Comparison of ENCODE assay signal across 27 mouse cellular contexts in genomic region chrX:136195193-136195944, GRCm38 (mm10). TPM values are rescaled to one million over a fixed set of nuclear protein-coding genes. Genes with fewer than 3 reads are reported as not detected.
DNase-seq lines count a peak whose midpoint lies in the region; TF ChIP-seq lines count a peak whose summit lies in the region.
"Had no signal": no experiment of that assay in that cellular context is flagged by ENCODE, and none has a peak within 500 bp of the region (broad histone marks: within the 10 kb centered on the region; RNA-seq: fewer than 3 reads in every experiment).

No protein-coding gene starts in this region.

- H3K4me3 ChIP-seq in CH12.LX (replicated peaks in 1 of 3; ENCODE audit: low read depth in 2 of 3, low read length in 2 of 3, poor library complexity in 1 of 3) (no peak overlapping the region), ES-E14 (ENCODE audit: insufficient read depth in 1 of 2, low read depth in 1 of 2, low read length in 2 of 2, poor library complexity in 1 of 2, severe bottlenecking in 1 of 2) (no peak overlapping the region)
- H3K4me3 ChIP-seq: embryonic facial prominence, embryonic 12.5 days; embryonic facial prominence, embryonic 15.5 days; forebrain, embryonic 15.5 days; heart, adult 2 months; heart, embryonic 10.5 days; hindbrain, embryonic 10.5 days; hindbrain, embryonic 13.5 days had no signal

- H3K4me1 ChIP-seq in CH12.LX (ENCODE audit: control insufficient read depth in 1 of 2, insufficient read depth in 2 of 2) (no peaks in the 10 kb centered on the region), ES-E14 (ENCODE audit: control insufficient read depth in 2 of 2, insufficient read depth in 2 of 2, low read length in 2 of 2, poor library complexity in 1 of 2) (no peaks in the 10 kb centered on the region)
- H3K4me1 ChIP-seq: embryonic facial prominence, embryonic 12.5 days; embryonic facial prominence, embryonic 15.5 days; forebrain, embryonic 15.5 days; heart, embryonic 10.5 days; hindbrain, embryonic 10.5 days; hindbrain, embryonic 13.5 days had no signal

- H3K79me2 ChIP-seq in CH12.LX (replicated peaks; ENCODE audit: control insufficient read depth, extremely low read depth, insufficient read depth, poor library complexity, severe bottlenecking): no peaks in the 10 kb centered on the region

- H3K36me3 ChIP-seq in CH12.LX (replicated peaks in 1 of 2; ENCODE audit: control insufficient read depth in 1 of 2, insufficient read depth in 1 of 2, low read length in 1 of 2) (no peaks in the 10 kb centered on the region), ES-E14 (ENCODE audit: control insufficient read depth, insufficient read depth, low read length, poor library complexity, severe bottlenecking) (no peaks in the 10 kb centered on the region)
- H3K36me3 ChIP-seq: embryonic facial prominence, embryonic 12.5 days; embryonic facial prominence, embryonic 15.5 days; forebrain, embryonic 15.5 days; heart, embryonic 10.5 days; hindbrain, embryonic 10.5 days; hindbrain, embryonic 13.5 days had no signal

- no peak for TF ChIP-seq RAD21 in CH12.LX (IDR thresholded peaks at IDR 0.05; ENCODE audit: low read depth, low read length)

- H3K9me3 ChIP-seq in CH12.LX (replicated peaks; ENCODE audit: low read length): no peaks in the 10 kb centered on the region
- no peaks in the 10 kb centered on the region for H3K9me3 ChIP-seq in ES-E14 (ENCODE audit: control insufficient read depth, insufficient read depth, low read depth, low read length)
- H3K9me3 ChIP-seq: embryonic facial prominence, embryonic 12.5 days; embryonic facial prominence, embryonic 15.5 days; forebrain, embryonic 15.5 days; heart, embryonic 10.5 days; hindbrain, embryonic 10.5 days; hindbrain, embryonic 13.5 days had no signal

- intact Hi-C loops in left cerebral cortex, postnatal 10 days (cut with DNase I): no loop called here
- intact Hi-C loops in heart, postnatal 10 days (cut with DNase I): loop anchor here (5.0 kb wide), 1 partner anchor 127 kb away; no protein-coding TSS in a partner anchor

- no peak for TF ChIP-seq POLR2A in CH12.LX (IDR thresholded peaks at IDR 0.05; ENCODE audit: low read depth, low read length)

- DNase-seq in CH12.LX (ENCODE audit: extremely low read depth) (no peak), ES-E14 (ENCODE audit: low read depth, low spot score) (no peak), R1 (ENCODE audit: low read depth, low spot score) (peak; percentile 79)
- DNase-seq in thymus, postnatal 25 days: no peak
- DNase-seq in left cerebral cortex, postnatal 10 days (ENCODE audit: extremely low spot score in 1 of 2, low spot score in 2 of 2): no peak
- no peak for DNase-seq in heart, postnatal 10 days
- DNase-seq: adrenal gland, postnatal 10 days; adrenal gland, postnatal 36 days; cerebellum, adult 18-20 months; cerebellum, adult 9-10 months; cerebellum, postnatal 14 days; gastrocnemius, postnatal 10 days; gastrocnemius, postnatal 36 days; heart, adult 2 months; heart, postnatal 36 days; kidney, adult 18-20 months had no signal

- TF ChIP-seq EP300 in CH12.LX (IDR thresholded peaks at IDR 0.05; ENCODE audit: low read length): no peak

- H3K27ac ChIP-seq in CH12.LX (ENCODE audit: insufficient read depth, low read depth): no peak overlapping the region
- H3K27ac ChIP-seq in ES-E14 (ENCODE audit: insufficient read depth, low read depth, low read length, poor library complexity, severe bottlenecking): no peak overlapping the region
- H3K27ac ChIP-seq: embryonic facial prominence, embryonic 12.5 days; embryonic facial prominence, embryonic 15.5 days; forebrain, embryonic 15.5 days; heart, adult 2 months; heart, embryonic 10.5 days; hindbrain, embryonic 10.5 days; hindbrain, embryonic 13.5 days; hindbrain, postnatal 0 days had no signal

- in situ Hi-C loops in CH12.LX (cut with MboI; ENCODE audit: low pct_ligation_motif_present, low pct_unique_long_range_greater_than_20kb, low sequenced_read_pairs): loop anchor here (25.0 kb wide), 1 partner anchor 117 kb away; no protein-coding TSS in a partner anchor
- in situ Hi-C loops in ES-E14 (cut with MboI; ENCODE audit: low sequenced_read_pairs in 2 of 2, unreplicated experiment in 2 of 2): no loop called here

- dilution Hi-C loops in CH12.LX (cut with MboI; ENCODE audit: extremely low pct_ligation_motif_present, extremely low pct_unique_long_range_greater_than_20kb, low sequenced_read_pairs): no loop called here

- no peaks in the 10 kb centered on the region for H3K27me3 ChIP-seq in CH12.LX (replicated peaks)
- H3K27me3 ChIP-seq: embryonic facial prominence, embryonic 12.5 days; embryonic facial prominence, embryonic 15.5 days; forebrain, embryonic 15.5 days; hindbrain, embryonic 13.5 days had no signal

- H3K4me2 ChIP-seq in CH12.LX (ENCODE audit: insufficient read depth, low read depth, poor library complexity, severe bottlenecking): no peak overlapping the region
- H3K4me2 ChIP-seq: embryonic facial prominence, embryonic 12.5 days; embryonic facial prominence, embryonic 15.5 days; forebrain, embryonic 15.5 days; hindbrain, embryonic 13.5 days had no signal

- H3K9ac ChIP-seq in CH12.LX (ENCODE audit: insufficient read depth, low read depth): no peak overlapping the region
- no peak overlapping the region for H3K9ac ChIP-seq in ES-E14 (ENCODE audit: insufficient read depth, low read depth, low read length, poor library complexity, severe bottlenecking)
- H3K9ac ChIP-seq: embryonic facial prominence, embryonic 12.5 days; embryonic facial prominence, embryonic 15.5 days; forebrain, embryonic 15.5 days; hindbrain, embryonic 13.5 days had no signal

- no peak for TF ChIP-seq CTCF in CH12.LX (conservative IDR thresholded peaks at IDR 0.05 in 1 of 2, IDR thresholded peaks at IDR 0.05 in 1 of 2; ENCODE audit: low read depth in 2 of 2, low read length in 2 of 2)

TF ChIP-seq in CH12.LX, 34 proteins besides CTCF, POLR2A, EP300 and RAD21:
- TF ChIP-seq ELF1 (IDR thresholded peaks at IDR 0.05; ENCODE audit: low read depth, low read length): 0 out of 2 replicates have a peak, but pooled peaks have one; percentile 15
- TF ChIP-seq TBP (conservative IDR thresholded peaks at IDR 0.05; ENCODE audit: low read depth, low read length): peak; percentile 88
- no peak for TF ChIP-seq ZNF384 (IDR thresholded peaks at IDR 0.05; ENCODE audit: low read depth, low read length)
- TF ChIP-seq MAX (IDR thresholded peaks at IDR 0.05; ENCODE audit: low read length): no peak
- no peak for TF ChIP-seq PAX5 (IDR thresholded peaks at IDR 0.05; ENCODE audit: low read length)
- TF ChIP-seq SMC3 (IDR thresholded peaks at IDR 0.05; ENCODE audit: low read depth, low read length): no peak

TF ChIP-seq in ES-E14, 5 proteins besides CTCF, POLR2A, EP300 and RAD21:
- TF ChIP-seq CHD2 (IDR thresholded peaks at IDR 0.05; ENCODE audit: low read depth, low read length) (no peak), HCFC1 (IDR thresholded peaks at IDR 0.05; ENCODE audit: borderline replicate concordance, insufficient read depth, low read length) (no peak), MAFK (IDR thresholded peaks at IDR 0.05; ENCODE audit: insufficient read depth, low read depth, low read length) (0 out of 2 replicates have a peak, but pooled peaks have one; percentile 19)

RNA-seq across cellular contexts. Expression of gene Tceal5, which starts 8.3 kb away (rescaled TPM):
- total RNA-seq in CH12.LX (2012; rRNA removed): 0.30 TPM in 1 of 2 replicates, not detected in the other
- total RNA-seq in CH12.LX (2014; rRNA removed): not detected in 2 replicates
- polyA plus RNA-seq in CH12.LX (2012; ENCODE audit: insufficient read length, low read depth): not detected in 2 replicates
- 1.6 and 6.2 TPM in 2 replicates for total RNA-seq in ES-E14 (2012; rRNA removed)
- total RNA-seq in left cerebral cortex, postnatal 10 days (2021): 100 to 1,000 TPM in 1 of 2 experiments, 10 to 100 TPM in 1; 98.6 to 110 TPM
- 1 to 10 TPM; 5.6 to 6.5 TPM for total RNA-seq in heart, postnatal 10 days (2021)
- total RNA-seq: common myeloid progenitor, adult 5-6 weeks; granulocyte monocyte progenitor cell, adult 5-6 weeks had no signal
- polyA plus RNA-seq: inflammation-experienced regulatory T-cells, adult 6 months had no signal

RNA-seq across cellular contexts. Expression of gene Tceal7, which starts 19.2 kb away (rescaled TPM):
- total RNA-seq in CH12.LX (2012; rRNA removed): not detected in 2 replicates
- not detected in 2 replicates for total RNA-seq in CH12.LX (2014; rRNA removed)
- polyA plus RNA-seq in CH12.LX (2012; ENCODE audit: insufficient read length, low read depth): not detected in 2 replicates
- 1.2 and 2.8 TPM in 2 replicates for total RNA-seq in ES-E14 (2012; rRNA removed)
- total RNA-seq in left cerebral cortex, postnatal 10 days (2021): 1 to 10 TPM; 4.7 to 8.1 TPM
- total RNA-seq in heart, postnatal 10 days (2021): 10 to 100 TPM in 1 of 2 experiments, 1 to 10 TPM in 1; 5.3 to 19.6 TPM
- total RNA-seq: adrenal gland, adult 18-20 months; adrenal gland, postnatal 36 days; common myeloid progenitor, adult 5-6 weeks; granulocyte monocyte progenitor cell, adult 5-6 weeks had no signal
- polyA plus RNA-seq: inflammation-experienced regulatory T-cells, adult 6 months had no signal

RNA-seq across cellular contexts. Expression of gene Bex1, which starts 19.9 kb away (rescaled TPM):
- not detected in 2 replicates for total RNA-seq in CH12.LX (2012; rRNA removed)
- total RNA-seq in CH12.LX (2014; rRNA removed): not detected in 2 replicates
- not detected in 2 replicates for polyA plus RNA-seq in CH12.LX (2012; ENCODE audit: insufficient read length, low read depth)
- 389 and 461 TPM in 2 replicates for total RNA-seq in ES-E14 (2012; rRNA removed)
- total RNA-seq in left cerebral cortex, postnatal 10 days (2021): 100 to 1,000 TPM; 151 to 158 TPM
- 10 to 100 TPM; 30.4 to 36.3 TPM for total RNA-seq in heart, postnatal 10 days (2021)
- polyA plus RNA-seq: inflammation-experienced regulatory T-cells, adult 6 months had no signal

RNA-seq across cellular contexts. Expression of gene Tceal8, which starts 23.2 kb away (rescaled TPM):
- total RNA-seq in CH12.LX (2012; rRNA removed) (5.8 and 7.0 TPM in 2 replicates), CH12.LX (2014; rRNA removed) (0.63 and 0.67 TPM in 2 replicates), ES-E14 (2012; rRNA removed) (35.5 and 76.2 TPM in 2 replicates)
- 1.1 and 1.3 TPM in 2 replicates for polyA plus RNA-seq in CH12.LX (2012; ENCODE audit: insufficient read length, low read depth)
- 10 to 100 TPM; 36.7 to 51.6 TPM for total RNA-seq in left cerebral cortex, postnatal 10 days (2021)
- total RNA-seq in heart, postnatal 10 days (2021): 10 to 100 TPM; 57.8 to 61.6 TPM

RNA-seq across cellular contexts. Expression of gene Tceal9, which starts 49.5 kb away (rescaled TPM):
- total RNA-seq in CH12.LX (2012; rRNA removed) (79.9 and 80.4 TPM in 2 replicates), CH12.LX (2014; rRNA removed) (197 and 242 TPM in 2 replicates), ES-E14 (2012; rRNA removed) (121 and 243 TPM in 2 replicates)
- polyA plus RNA-seq in CH12.LX (2012; ENCODE audit: insufficient read length, low read depth): 147 and 148 TPM in 2 replicates
- total RNA-seq in left cerebral cortex, postnatal 10 days (2021): 10 to 100 TPM; 98.1 to 98.8 TPM
- 100 to 1,000 TPM in 1 of 2 experiments, 10 to 100 TPM in 1; 99.6 to 103 TPM for total RNA-seq in heart, postnatal 10 days (2021)

Comparison
In these comparisons a context has a peak if more than half of its experiments do, and no peak if none do; other contexts are left out.
1. RNA of gene Tceal5, which starts 8.3 kb away (total RNA-seq): 98.6 to 110 TPM in left cerebral cortex, postnatal 10 days; 5.6 to 6.5 TPM in heart, postnatal 10 days, 1.6 to 6.2 TPM in ES-E14 and 0.30 TPM in CH12.LX; every median in the first group is over 10 times any median in the second.
2. RNA of gene Bex1, which starts 19.9 kb away (total RNA-seq): 389 to 461 TPM in ES-E14, 151 to 158 TPM in left cerebral cortex, postnatal 10 days and 30.4 to 36.3 TPM in heart, postnatal 10 days; not detected in CH12.LX; every median in the first group is over 10 times any median in the second.